Mouse (Mus musculus): ENCODE results near the gene Spsb4. TPM values are rescaled to one million over a fixed set of nuclear protein-coding genes. Genes with fewer than 3 reads are reported as not detected.

The Spsb4 gene
- polyA plus RNA-seq, 1 experiment from 2014 or later: 6.1 TPM

DNA sequence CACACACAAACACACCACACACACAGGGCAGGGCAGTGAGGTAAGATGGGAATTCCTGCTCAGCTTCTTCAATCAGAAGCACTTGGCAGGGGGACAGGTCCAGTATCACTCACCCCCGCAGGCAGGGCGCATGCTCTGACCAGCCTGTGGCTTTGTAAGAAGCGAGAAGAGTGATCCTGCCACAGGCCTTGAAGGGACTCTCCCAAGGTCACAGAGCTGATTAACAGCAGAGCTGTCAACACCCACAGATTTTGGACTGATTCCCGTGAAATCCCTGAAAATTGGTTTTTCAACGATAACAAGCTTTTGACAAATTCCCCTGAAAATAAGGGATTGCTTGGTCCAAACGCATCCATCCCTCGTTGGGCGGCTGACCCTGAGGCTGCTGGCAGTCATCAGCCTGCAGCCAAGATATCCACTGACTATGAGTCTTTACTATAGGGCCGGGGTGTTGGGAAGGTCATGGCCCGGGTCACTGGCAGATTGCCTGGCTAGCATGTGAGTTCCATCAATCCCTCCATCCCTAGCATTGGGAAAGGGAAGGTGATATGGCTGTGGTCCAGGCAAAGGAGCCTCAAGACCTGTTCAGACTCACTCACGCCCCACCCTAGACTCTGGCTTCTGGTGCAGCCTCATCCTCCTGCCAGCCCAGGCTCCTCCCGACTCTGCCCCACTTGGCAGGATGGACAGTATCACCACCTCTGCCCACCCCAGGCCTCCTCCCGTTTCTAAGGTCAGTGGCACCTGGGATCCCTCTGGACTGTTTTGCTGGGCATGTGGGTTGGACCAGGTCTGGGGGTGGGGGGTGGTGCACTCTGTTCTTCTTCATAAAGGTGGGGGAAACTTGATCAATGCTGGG is 41.1 kb downstream of the Spsb4 start:
- Histone ChIP-seq H3K4me2 (replicated peaks; ENCODE audit: low read depth) (no peak overlapping the region), H3K36me3 (ENCODE audit: control insufficient read depth, insufficient read depth, low read length) (no peaks in the 10 kb centered on the region), H3K27me3 (ENCODE audit: control insufficient read depth, insufficient read depth, low read length) (no peaks in the 10 kb centered on the region), H3K4me3 (ENCODE audit: low read depth, low read length) (no peak overlapping the region), H3K9ac (ENCODE audit: low read length) (no peak overlapping the region), H3K27ac (replicated peaks) (no peak overlapping the region), H3K4me1 (replicated peaks; ENCODE audit: control insufficient read depth, insufficient read depth) (0 out of 2 replicates have a peak, but pooled peaks cover 2% of the 10 kb centered on the region), H3K9me3 (ENCODE audit: control insufficient read depth, low read length) (no peaks in the 10 kb centered on the region)
- DNase-seq (ENCODE audit: low spot score) (no peak), ATAC-seq (ENCODE audit: low FRiP score, low TSS enrichment) (no peak)
- 53% methylated on average over 13 of the region's 13 CpGs for WGBS
- no peak for TF ChIP-seq CTCF (IDR thresholded peaks at IDR 0.05; ENCODE audit: low read depth)
- no peak for TF ChIP-seq EP300 (optimal IDR thresholded peaks at IDR 0.05)

DNA sequence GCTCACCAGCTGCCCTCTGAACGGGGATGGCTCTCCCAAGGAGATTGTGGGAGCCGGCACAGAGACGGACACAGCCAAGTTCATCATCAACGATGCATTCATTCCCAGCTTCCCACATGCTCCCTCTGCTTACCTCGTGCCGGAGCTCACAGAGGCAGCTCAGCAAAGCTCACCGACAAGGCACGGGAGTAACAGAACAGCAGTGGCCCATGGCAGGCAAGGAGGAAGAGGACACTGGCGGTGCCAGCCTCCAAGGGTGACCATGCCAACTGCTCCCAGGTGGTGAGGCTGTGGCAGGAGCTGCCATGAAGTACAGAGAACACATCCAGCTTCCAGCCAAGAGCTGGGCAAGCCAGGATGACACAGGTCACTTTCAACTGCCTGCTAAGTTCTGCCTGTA is 45.6 kb downstream of the Spsb4 start:
- Histone ChIP-seq H3K4me2 (replicated peaks; ENCODE audit: low read depth) (no peak overlapping the region), H3K9ac (ENCODE audit: low read length) (no peak overlapping the region), H3K36me3 (ENCODE audit: control insufficient read depth, insufficient read depth, low read length) (no peaks in the 10 kb centered on the region), H3K4me3 (ENCODE audit: low read depth, low read length) (no peak overlapping the region), H3K4me1 (replicated peaks; ENCODE audit: control insufficient read depth, insufficient read depth) (0 out of 2 replicates have a peak, but pooled peaks cover 5% of the 10 kb centered on the region), H3K9me3 (ENCODE audit: control insufficient read depth, low read length) (no peaks in the 10 kb centered on the region), H3K27me3 (ENCODE audit: control insufficient read depth, insufficient read depth, low read length) (no peaks in the 10 kb centered on the region), H3K27ac (replicated peaks) (no peak overlapping the region)
- DNase-seq (ENCODE audit: low spot score): no peak
- ATAC-seq (ENCODE audit: low FRiP score, low TSS enrichment): no peak
- no peak for TF ChIP-seq CTCF (IDR thresholded peaks at IDR 0.05; ENCODE audit: low read depth)
- TF ChIP-seq EP300 (optimal IDR thresholded peaks at IDR 0.05): no peak
- 81% methylated on average over 9 of the region's 9 CpGs for WGBS

DNA sequence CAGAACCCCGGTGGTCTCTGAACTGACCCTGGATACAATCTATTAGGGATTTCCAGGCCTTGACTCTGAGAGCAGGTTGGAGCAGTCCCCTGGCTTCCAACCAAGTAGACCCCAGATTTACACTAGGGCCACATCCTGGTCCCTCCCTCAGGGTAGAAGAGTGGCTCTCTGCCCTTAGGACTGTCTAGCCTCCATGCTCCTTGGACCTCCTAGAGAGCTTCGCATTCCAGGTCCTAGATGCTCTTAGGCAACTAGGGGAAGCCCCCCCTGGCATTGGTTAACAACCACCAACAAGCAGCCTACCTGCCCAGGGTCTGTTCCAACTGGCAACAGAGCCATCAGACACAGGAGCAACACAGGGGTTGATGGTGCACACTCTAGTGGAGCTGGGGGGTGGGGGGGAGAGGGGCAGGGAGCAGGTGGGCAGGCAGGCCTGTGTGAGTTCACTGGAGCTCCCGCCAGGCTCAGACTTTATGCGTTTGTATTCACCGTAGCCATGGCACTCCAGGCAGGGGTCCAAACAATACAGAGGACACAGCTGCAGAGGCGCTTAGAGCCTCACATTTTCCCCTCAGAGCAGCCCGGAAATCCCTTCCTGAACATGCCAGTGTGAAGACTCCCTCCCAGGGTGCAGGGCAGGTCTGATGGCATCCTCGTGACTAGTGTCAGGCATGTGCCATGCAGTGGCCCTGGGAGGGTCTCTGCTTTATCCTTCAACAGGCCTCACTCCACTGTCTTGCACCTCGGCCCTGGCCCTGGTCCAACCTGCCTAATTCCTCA is 46.8 kb downstream of the Spsb4 start:
- no peak for TF ChIP-seq CTCF (IDR thresholded peaks at IDR 0.05; ENCODE audit: low read depth)
- no peak for TF ChIP-seq EP300 (optimal IDR thresholded peaks at IDR 0.05)

DNA sequence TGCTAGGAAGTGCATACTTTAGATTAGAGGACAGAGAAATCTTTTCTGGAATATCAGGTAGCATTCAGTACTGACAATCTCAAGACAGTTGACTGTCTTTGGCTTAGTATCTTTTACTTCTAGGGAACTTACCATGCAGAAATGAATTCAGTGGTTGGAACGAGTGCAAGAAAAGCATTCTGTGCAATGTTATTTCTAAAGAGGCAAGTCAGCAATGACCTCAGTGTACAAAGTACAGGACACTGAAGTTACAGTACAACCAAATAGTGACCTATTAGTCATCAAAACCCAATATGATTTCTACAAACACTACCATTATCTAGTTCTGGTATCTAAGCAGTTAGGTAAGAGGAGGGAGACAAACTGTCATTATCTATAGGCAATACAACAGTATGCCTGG is 51.1 kb downstream of the Spsb4 start:
- H3K4me1 ChIP-seq (replicated peaks; ENCODE audit: control insufficient read depth, insufficient read depth): peaks cover 5% of the 10 kb centered on the region; the same call in 1 of the 2 replicates
- H3K9me3 ChIP-seq (ENCODE audit: control insufficient read depth, low read length): no peaks in the 10 kb centered on the region
- DNase-seq (ENCODE audit: low spot score): no peak
- TF ChIP-seq EP300 (optimal IDR thresholded peaks at IDR 0.05) (no peak), CTCF (IDR thresholded peaks at IDR 0.05; ENCODE audit: low read depth) (no peak)
- WGBS: 50% methylated on average over 1 of the region's 1 CpGs
- H3K9ac ChIP-seq (ENCODE audit: low read length): no peak overlapping the region
- H3K4me3 ChIP-seq (ENCODE audit: low read depth, low read length): no peak overlapping the region
- H3K36me3 ChIP-seq (ENCODE audit: control insufficient read depth, insufficient read depth, low read length): no peaks in the 10 kb centered on the region
- no peak overlapping the region for H3K27ac ChIP-seq (replicated peaks)
- no peak for ATAC-seq (ENCODE audit: low FRiP score, low TSS enrichment)
- no peak overlapping the region for H3K4me2 ChIP-seq (replicated peaks; ENCODE audit: low read depth)
- no peaks in the 10 kb centered on the region for H3K27me3 ChIP-seq (ENCODE audit: control insufficient read depth, insufficient read depth, low read length)

More for the DNA sequence above, 46.8 kb downstream of the Spsb4 start:
- Histone ChIP-seq H3K27ac (replicated peaks) (no peak overlapping the region; the same call in 1 of the 2 replicates), H3K9ac (ENCODE audit: low read length) (no peak overlapping the region), H3K36me3 (ENCODE audit: control insufficient read depth, insufficient read depth, low read length) (no peaks in the 10 kb centered on the region), H3K9me3 (ENCODE audit: control insufficient read depth, low read length) (no peaks in the 10 kb centered on the region), H3K27me3 (ENCODE audit: control insufficient read depth, insufficient read depth, low read length) (no peaks in the 10 kb centered on the region), H3K4me1 (replicated peaks; ENCODE audit: control insufficient read depth, insufficient read depth) (0 out of 2 replicates have a peak, but pooled peaks cover 5% of the 10 kb centered on the region), H3K4me3 (ENCODE audit: low read depth, low read length) (no peak overlapping the region), H3K4me2 (replicated peaks; ENCODE audit: low read depth) (no peak overlapping the region)
- DNase-seq (ENCODE audit: low spot score): peak; percentile 43
- 39% methylated on average over 9 of the region's 9 CpGs for WGBS
- peak; percentile 70; the same call in 1 of the 2 replicates for ATAC-seq (ENCODE audit: low FRiP score, low TSS enrichment)

DNA sequence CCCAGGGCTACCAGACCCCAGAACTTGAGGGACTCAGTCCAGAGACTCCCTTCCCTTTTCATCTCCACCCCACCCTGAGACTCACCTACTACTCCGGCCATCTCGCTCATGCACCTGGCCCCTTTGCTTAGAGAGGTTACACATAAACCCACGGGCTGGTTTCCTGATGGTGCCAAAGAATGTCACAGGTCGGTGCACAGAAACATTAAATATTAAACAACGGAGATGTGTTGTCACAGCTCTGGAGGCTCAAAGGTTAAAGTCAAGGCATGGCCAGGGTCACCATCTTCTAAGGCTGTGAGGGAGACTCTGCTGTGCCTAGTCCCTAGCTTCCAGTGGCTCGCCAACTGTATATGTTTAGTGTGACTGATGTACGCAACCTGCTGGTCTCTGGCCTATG is 52.2 kb downstream of the Spsb4 start:
- Histone ChIP-seq H3K9ac (ENCODE audit: low read length) (no peak overlapping the region), H3K4me2 (replicated peaks; ENCODE audit: low read depth) (no peak overlapping the region), H3K4me3 (ENCODE audit: low read depth, low read length) (no peak overlapping the region), H3K27ac (replicated peaks) (no peak overlapping the region), H3K27me3 (ENCODE audit: control insufficient read depth, insufficient read depth, low read length) (no peaks in the 10 kb centered on the region), H3K36me3 (ENCODE audit: control insufficient read depth, insufficient read depth, low read length) (no peaks in the 10 kb centered on the region), H3K9me3 (ENCODE audit: control insufficient read depth, low read length) (no peaks in the 10 kb centered on the region), H3K4me1 (replicated peaks; ENCODE audit: control insufficient read depth, insufficient read depth) (no peaks in the 10 kb centered on the region; the same call in 1 of the 2 replicates)
- 87% methylated on average over 7 of the region's 7 CpGs for WGBS
- TF ChIP-seq CTCF (IDR thresholded peaks at IDR 0.05; ENCODE audit: low read depth) (no peak), EP300 (optimal IDR thresholded peaks at IDR 0.05) (no peak)
- no peak for DNase-seq (ENCODE audit: low spot score)
- ATAC-seq (ENCODE audit: low FRiP score, low TSS enrichment): no peak
